Mouse (Mus musculus) skeletal muscle tissue, adult 2 months (tissue): ENCODE measurements around the gene Dao.
A peak's percentile ranks its signal among the peaks of the same experiment; 100 is the strongest.

Experiments
- DNase-seq: peaks from one replicate; pipeline ENCODE4 v3.0.0-alpha.2; 2012; ENCODE audit warnings: low read depth, low spot score

Dao gene

GRCm38 (mm10) chr5:114003542-114003941 lies at the start of gene Dao:
Gene Dao, plus strand, starts transcription at chr5:114003703.
- DNase-seq: no peak

GRCm38 (mm10) chr5:113954421-113954820 lies 49.1 kb upstream of the Dao start:
- DNase-seq: peak; percentile 73

DNA sequence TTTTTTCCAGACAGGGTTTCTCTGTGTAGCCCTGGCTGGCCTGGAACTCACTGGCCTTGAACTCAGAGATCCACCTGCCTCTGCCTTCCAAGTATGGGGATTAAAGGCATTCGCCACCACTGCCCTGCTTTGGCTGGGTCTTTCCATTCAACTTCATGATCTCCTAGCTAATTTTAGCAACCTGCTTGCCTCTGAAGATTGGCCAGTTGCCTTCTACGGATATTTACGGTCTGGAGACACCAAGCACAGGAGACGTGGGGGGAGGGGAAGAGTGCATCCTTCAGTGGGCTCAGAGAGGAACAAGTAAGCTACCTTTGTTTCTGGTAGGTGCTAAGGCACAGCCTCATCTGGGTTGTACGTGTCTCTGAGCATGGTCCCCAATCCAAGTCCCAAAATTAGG lies 48.2 kb upstream of the Dao start:
- no peak for DNase-seq

GRCm38 (mm10) chr5:113955691-113956090 lies 47.8 kb upstream of the Dao start:
- DNase-seq: no peak

DNA sequence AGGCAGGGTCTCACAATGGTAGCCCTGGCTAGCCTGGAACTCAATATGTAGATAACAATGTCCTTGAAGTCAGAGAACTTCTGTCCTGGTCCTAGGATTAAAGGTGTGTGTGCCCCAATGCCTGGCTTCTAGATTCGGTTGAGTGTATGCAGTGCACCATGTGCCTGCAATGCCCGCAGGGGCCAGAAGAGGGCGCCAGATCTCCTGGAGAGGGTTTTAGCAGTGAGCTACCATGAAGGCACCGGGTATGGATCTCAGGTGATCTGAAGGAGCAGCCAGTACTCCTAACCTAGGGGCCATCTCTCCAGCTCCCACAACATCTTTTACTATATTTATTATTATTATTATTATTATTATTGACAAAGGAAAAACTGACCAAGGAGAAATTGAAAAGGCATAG lies 47.0 kb upstream of the Dao start:
- DNase-seq: peak; percentile 70

GRCm38 (mm10) chr5:113959039-113959438 lies 44.5 kb upstream of the Dao start:
- no peak for DNase-seq

GRCm38 (mm10) chr5:113960416-113960815 lies 43.1 kb upstream of the Dao start:
- DNase-seq: no peak

- no peak for DNase-seq
Observed at GRCm38 (mm10) chr5:113961776-113962175, 41.7 kb upstream of the Dao start.

GRCm38 (mm10) chr5:113964972-113965371 lies 38.5 kb upstream of the Dao start:
- DNase-seq: no peak

DNA sequence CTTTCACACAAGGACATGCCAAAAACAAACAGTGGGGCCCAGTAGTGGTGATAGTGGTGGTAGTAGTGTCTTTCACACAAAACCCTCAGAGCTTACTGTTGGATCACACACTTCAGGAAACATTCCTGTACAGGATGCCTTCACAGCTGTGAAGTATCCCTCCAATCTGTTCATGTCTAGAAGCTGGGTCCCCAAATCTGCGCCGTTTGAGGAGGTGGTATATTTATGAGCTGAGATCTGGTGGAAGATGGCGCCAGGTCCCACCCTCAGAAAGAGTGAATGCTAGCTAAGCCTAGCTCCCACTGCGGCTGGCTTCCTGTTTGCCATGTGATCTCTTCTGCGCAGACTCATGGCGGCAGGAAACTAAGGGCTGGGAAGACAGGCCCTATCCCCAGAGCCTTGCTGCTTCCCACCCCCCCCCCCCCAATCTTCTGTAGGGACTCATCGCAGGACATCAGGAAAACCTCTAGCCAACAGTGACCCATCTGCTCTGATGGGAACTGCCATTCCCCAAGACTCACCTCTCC lies 37.8 kb upstream of the Dao start:
- DNase-seq: no peak

DNA sequence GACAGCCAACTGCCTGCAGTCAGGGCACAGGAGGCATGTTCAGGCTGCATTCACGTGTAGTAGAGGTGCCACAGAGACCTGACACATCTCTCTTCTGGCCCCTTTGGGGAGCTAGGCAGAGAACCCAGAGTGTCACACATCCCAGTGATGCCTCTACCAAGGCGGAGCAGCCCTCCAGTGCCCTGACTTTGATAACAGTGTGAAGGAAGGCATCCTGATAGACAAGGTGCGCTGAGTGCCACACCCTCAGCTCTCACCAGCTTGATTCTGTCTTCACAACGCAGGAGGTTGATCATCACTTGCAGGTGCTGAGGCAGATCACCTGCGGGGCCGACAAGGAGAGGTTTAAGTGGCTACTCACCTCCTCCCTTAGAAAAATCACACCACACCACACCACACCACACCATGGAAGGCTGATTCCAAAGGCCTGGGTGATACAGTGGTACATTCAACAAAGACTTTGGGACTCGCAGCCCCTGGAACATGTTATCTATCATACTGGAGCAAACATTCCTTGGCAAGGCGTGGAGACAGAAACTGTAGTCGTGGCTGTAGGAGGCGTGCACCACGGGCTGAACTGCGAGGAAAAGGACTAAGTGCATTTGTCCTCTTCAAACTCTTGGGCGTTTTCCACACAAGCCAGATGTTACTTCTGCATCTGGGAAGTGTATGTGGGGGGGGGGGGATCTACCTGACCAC lies 36.9 kb upstream of the Dao start:
- no peak for DNase-seq

DNA sequence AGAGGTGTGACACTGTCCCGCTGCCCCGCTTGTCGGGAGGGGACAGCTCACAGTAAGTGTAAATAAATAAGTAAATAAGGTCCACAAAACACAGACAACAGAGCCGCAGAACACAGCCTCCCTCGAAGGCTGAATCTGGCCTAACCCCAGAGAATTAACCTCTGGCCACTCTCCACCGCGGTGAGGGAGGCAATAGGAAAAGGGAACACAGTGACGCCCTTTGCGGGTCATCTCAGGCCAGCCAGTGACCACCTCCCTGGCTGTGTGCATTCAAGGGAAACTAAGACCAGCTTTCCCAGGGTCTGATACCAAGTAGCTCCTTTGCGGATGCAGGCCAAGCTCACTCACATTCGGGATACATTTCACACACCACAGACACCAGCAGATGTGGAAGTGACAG lies 35.1 kb upstream of the Dao start:
- DNase-seq: no peak

DNA sequence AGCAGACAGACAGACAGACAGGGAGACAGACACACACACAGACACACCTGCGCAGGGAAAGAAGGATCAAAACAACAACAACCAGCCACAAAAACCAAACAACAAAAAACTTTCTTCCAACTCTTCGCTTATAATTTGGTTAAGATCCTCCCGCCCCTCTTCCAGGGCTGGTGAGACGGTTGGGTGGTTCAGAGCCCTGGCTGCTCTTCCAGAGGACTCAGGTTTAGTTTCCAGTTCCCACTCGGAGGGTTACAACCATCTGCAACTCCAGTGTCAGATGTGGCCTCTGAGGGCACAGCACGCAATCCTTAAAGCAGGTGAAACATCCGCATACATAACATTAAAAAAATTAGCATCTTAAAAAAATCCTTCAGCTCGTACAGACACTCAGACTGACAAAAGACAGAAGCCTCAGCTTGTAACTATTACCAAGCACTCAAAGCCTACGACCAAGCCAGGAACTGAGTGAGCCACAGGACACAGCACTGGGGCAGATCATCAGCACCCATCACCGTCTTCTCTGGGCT lies 32.0 kb upstream of the Dao start:
- no peak for DNase-seq

GRCm38 (mm10) chr5:113972589-113973515 lies 30.7 kb upstream of the Dao start:
- DNase-seq: no peak

DNA sequence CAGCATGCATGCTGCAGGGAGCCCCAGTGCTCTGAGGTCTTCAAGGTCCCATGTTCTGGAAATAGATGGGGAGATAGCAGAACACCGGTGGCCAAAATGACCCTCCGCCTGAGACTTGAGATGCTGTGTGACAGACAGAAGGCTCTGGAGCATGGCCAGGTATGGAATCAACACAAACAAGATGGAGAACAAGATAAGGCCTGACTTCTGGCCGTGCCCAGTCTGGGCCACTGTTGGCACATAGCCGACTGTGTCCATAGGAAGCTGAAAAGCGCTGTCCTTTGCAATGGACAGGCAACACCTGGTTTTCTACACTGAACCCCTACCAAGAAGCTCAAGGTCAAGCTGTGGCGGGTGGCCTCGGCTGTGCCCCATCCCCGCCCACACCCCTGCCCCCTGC lies 29.7 kb upstream of the Dao start:
- DNase-seq: no peak

- DNase-seq: no peak
Observed at GRCm38 (mm10) chr5:113974576-113974975, 28.9 kb upstream of the Dao start.

GRCm38 (mm10) chr5:113975538-113976215 lies 27.8 kb upstream of the Dao start:
- peak; percentile 60 for DNase-seq

DNA sequence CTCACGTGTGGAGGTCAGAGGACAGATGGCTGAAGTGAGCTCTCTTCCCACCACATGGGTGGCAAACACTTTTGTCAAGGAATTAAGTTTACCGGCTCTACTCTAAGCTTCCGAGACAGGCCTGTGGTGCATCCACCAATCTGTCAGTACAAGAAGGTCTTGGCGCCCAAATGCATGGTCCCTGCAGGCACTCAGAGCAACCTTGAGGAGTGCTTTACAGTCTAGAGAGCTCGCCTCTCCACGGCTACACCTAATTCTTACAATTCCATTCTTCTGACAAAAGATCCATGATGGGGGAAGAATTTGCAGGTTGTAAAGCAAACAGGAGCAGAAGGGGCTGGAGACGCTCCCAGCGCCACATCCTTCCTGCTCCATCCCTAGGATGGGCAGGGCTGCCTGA lies 26.9 kb upstream of the Dao start:
- DNase-seq: no peak

- peak; percentile 32 for DNase-seq
Observed at GRCm38 (mm10) chr5:113977309-113977708, 26.2 kb upstream of the Dao start.

DNA sequence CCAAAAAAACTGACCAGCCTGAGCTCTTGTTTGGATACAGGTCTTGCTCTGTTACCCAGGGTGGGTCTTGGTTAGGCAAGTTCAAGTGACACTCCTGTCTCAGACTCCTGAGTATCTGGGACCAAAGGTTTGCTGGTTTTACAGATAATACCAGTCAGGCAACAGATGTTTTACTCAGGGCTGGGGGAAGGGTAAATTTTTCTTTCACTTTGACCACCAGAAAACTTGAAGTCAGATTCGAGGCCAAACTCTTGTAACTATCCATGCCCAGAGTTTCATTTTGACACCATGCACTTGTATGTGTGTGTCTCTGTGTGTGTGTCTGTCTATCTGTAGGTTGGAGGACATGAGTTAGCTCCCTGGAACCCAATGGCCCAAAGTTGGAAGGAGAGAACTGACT lies 23.0 kb upstream of the Dao start:
- DNase-seq: no peak

DNA sequence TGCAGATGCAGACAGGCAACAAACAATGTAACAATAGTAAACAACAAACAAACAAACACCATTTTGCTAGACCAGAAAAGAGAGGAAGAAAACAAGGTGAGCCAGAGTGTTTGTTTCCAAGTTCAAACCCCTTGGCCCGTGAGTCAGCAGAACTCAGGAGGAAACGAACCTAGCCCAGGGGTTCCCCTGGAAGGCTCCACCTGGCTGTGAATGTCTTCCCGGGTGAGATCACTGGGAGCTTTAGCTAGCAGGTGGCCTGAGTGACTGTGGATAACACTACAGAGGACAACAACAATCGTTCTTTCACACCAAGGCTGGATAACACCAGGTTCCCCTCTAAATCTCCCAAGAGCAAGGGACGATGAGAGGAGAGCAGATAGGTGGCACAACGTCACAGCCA lies 22.3 kb upstream of the Dao start:
- DNase-seq: no peak

DNA sequence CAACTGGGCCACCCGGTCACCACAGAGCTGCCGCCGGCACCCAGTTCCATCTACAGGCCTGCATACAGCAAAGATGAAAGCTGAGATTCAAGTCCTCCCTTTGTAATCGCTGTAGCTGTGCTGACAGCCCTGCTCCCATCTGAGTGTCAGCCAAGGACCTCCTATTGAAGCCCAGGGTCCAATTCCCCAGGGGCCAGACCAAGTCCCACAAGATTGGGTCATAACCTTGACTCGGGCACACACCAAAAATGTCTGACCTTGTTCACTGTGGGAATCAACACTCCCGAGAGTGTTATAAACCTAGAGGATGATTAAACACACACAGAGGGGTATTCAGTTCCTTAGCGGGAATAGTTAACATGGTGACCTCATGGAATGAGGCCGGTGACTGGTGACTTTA lies 21.7 kb upstream of the Dao start:
- DNase-seq: no peak
